Mouse (Mus musculus): ENCODE measurements around the gene Obsl1. TPM values are rescaled to one million over a fixed set of nuclear protein-coding genes. Genes with fewer than 3 reads are reported as not detected.

Obsl1 gene
- total RNA-seq, 2 experiments from 2014 or later: 28.4 to 41.4 TPM

- H3K27ac ChIP-seq: no peak overlapping the region
- intact Hi-C loops (cut with DNase I): loop anchor here (1.0 to 5.0 kb wide), 2 partner anchors 22 to 103 kb away; no protein-coding TSS in a partner anchor
- no peak overlapping the region for H3K4me3 ChIP-seq
- TF ChIP-seq CTCF (IDR thresholded peaks at IDR 0.05): no peak
- DNase-seq: no peak
Observed at GRCm38 (mm10) chr1:75445141-75445701, 61.0 kb downstream of the Obsl1 start.

GRCm38 (mm10) chr1:75444208-75444607 is 62.0 kb downstream of the Obsl1 start:
- no peak overlapping the region for H3K27ac ChIP-seq
- no peak for DNase-seq
- H3K4me3 ChIP-seq: no peak overlapping the region
- TF ChIP-seq CTCF (IDR thresholded peaks at IDR 0.05): no peak
- intact Hi-C loops (cut with DNase I): no loop called here

GRCm38 (mm10) chr1:75443247-75444024 is 62.8 kb downstream of the Obsl1 start:
- DNase-seq: no peak
- no peak for TF ChIP-seq CTCF (IDR thresholded peaks at IDR 0.05)
- intact Hi-C loops (cut with DNase I): no loop called here
- H3K4me3 ChIP-seq: no peak overlapping the region
- H3K27ac ChIP-seq: no peak overlapping the region

- TF ChIP-seq CTCF (IDR thresholded peaks at IDR 0.05): no peak
- intact Hi-C loops (cut with DNase I): no loop called here
Observed at GRCm38 (mm10) chr1:75442811-75443210, 63.4 kb downstream of the Obsl1 start.

DNA sequence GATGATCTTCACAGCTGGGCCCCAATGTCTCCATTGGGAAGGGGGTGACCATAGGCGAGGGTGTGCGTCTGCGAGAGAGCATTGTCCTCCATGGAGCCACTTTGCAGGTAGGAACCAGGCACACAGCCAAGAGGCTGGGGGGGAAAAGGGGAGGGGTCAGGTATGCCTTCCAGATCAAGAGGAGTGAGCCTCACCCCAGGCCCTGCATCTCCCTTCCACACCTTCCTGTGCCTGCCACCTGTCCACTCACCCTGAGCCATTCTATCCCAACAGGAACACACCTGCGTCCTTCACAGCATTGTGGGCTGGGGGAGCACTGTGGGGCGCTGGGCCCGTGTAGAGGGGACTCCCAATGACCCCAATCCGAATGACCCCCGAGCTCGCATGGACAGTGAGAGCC is 64.1 kb downstream of the Obsl1 start:
- intact Hi-C loops (cut with DNase I): no loop called here
- no peak overlapping the region for H3K27ac ChIP-seq
- no peak for TF ChIP-seq CTCF (IDR thresholded peaks at IDR 0.05)
- DNase-seq: no peak
- no peak overlapping the region for H3K4me3 ChIP-seq

More at GRCm38 (mm10) chr1:75442811-75443210, 63.4 kb downstream of the Obsl1 start:
- Histone ChIP-seq H3K4me3 (no peak overlapping the region), H3K27ac (no peak overlapping the region)
- DNase-seq: no peak

GRCm38 (mm10) chr1:75441471-75441996 is 64.7 kb downstream of the Obsl1 start:
- H3K4me3 ChIP-seq: no peak overlapping the region
- intact Hi-C loops (cut with DNase I): no loop called here
- DNase-seq: no peak
- no peak overlapping the region for H3K27ac ChIP-seq
- no peak for TF ChIP-seq CTCF (IDR thresholded peaks at IDR 0.05)

DNA sequence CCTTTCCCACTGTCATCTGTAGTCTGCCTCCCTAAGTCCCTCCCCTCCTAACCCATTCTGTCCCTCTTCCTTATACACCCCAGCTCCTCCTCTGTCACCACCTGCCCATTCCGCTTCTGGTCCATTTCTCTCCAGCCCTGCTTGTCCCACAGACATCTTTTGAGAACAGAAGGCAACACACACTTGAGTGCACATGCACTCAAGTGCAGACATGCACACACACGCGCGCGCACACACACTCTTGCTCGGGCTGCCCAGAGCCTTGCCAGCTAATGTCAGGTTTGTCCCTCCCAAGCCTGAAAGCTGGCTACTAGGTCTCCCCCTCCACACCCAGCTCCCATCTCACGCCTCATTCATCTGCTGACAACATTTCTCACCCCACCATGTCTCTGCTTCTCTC is 65.6 kb downstream of the Obsl1 start:
- H3K27ac ChIP-seq: no peak overlapping the region
- no peak for DNase-seq
- intact Hi-C loops (cut with DNase I): no loop called here
- no peak overlapping the region for H3K4me3 ChIP-seq
- no peak for TF ChIP-seq CTCF (IDR thresholded peaks at IDR 0.05)

GRCm38 (mm10) chr1:75438782-75439181 is 67.5 kb downstream of the Obsl1 start:
- Histone ChIP-seq H3K4me3 (no peak overlapping the region), H3K27ac (no peak overlapping the region)
- no peak for TF ChIP-seq CTCF (IDR thresholded peaks at IDR 0.05)
- DNase-seq: no peak
- intact Hi-C loops (cut with DNase I): no loop called here

DNA sequence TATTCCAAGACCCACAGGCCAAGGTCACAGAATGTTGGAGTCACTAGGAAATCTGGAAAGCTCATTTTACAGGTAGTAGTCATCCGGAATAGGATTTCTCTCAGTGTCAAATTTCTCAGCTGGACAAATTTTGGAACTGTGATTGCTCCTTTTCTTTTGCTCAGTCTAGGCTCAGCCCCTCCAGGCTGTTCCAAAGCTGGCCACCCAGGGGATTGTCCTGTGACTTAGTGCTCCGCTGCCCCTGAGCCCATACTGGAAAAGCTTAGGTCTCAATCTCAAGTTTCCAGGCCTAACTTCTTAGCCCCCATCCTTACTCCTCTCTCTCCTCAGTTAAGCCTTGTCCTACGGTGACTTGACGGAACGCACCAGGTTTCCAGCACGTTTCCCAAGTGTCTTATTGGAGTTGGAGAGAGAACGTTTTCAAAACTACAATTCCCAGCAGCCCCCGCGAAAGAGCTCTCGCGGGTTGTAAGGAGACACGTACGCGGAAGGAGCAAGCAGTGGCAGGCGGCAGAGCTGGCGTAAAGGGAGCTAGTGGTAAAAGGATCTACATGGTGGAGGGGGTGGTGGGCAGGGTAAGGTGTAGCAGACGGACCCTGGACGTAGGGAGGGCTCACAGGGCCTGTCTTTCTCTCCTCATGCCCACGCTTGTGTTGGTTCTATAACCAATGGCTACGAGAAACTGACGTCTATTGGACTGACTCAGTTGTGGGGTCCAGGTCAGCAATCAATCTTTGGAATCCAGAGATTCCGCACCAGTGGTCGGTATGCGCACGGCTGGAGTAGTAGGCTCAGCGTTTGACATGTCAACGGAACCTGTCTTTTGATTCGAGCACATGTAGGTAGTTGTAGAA is 70.5 kb downstream of the Obsl1 start, which contains the start of gene Gmppa:
Gene Gmppa, plus strand, starts transcription at position 456 of the 854 bp plus-strand sequence.
- no peak for TF ChIP-seq CTCF (IDR thresholded peaks at IDR 0.05)
- DNase-seq: peak; percentile 90
- Histone ChIP-seq H3K27ac (peak within 1 kb of the TSS; percentile 96), H3K4me3 (peak within 1 kb of the TSS; percentile 94)
- intact Hi-C loops (cut with DNase I): no loop called here

Other genes starting within 250 kb of the Obsl1 start
- not detected for gene Ptprn, start 241.9 kb downstream of the Obsl1 start, total RNA-seq (2021)
- not detected for gene Resp18, start 228.0 kb downstream of the Obsl1 start, total RNA-seq (2021)
- 10 to 100 TPM; 40.9 to 49.6 TPM for gene Dnpep, start 188.5 kb downstream of the Obsl1 start, total RNA-seq (2021)
- gene Des, start 146.1 kb downstream of the Obsl1 start, total RNA-seq (2021): 1,000 to 10,000 TPM; 2,035 to 2,198 TPM
- gene Speg, start 131.2 kb downstream of the Obsl1 start, total RNA-seq (2021): 100 to 1,000 TPM; 268 to 311 TPM
- gene Gmppa, start 70.5 kb downstream of the Obsl1 start, total RNA-seq (2021): 10 to 100 TPM; 41.1 to 42.7 TPM
- gene Asic4, start 56.0 kb downstream of the Obsl1 start, total RNA-seq (2021): not detected
- 1 to 10 TPM; 3.0 to 6.2 TPM for gene Chpf, start 27.1 kb downstream of the Obsl1 start, total RNA-seq (2021)
- not detected for gene Tmem198, start 26.9 kb downstream of the Obsl1 start, total RNA-seq (2021)
- gene Inha, start 625 bp upstream of the Obsl1 start, total RNA-seq (2021): 1 to 10 TPM; 1.3 to 2.2 TPM
- gene Stk11ip, start 15.1 kb upstream of the Obsl1 start, total RNA-seq (2021): 1 to 10 TPM; 6.2 to 8.4 TPM
- 10 to 100 TPM in 1 of 2 experiments, 1 to 10 TPM in 1; 7.2 to 11.9 TPM for gene Slc4a3, start 39.8 kb upstream of the Obsl1 start, total RNA-seq (2021)